Mouse (Mus musculus): ENCODE measurements around the gene Cacna2d4. TPM values are rescaled to one million over a fixed set of nuclear protein-coding genes. Genes with fewer than 3 reads are reported as not detected.

The Cacna2d4 gene
- total RNA-seq, 1 experiment, result 0.04 TPM

DNA sequence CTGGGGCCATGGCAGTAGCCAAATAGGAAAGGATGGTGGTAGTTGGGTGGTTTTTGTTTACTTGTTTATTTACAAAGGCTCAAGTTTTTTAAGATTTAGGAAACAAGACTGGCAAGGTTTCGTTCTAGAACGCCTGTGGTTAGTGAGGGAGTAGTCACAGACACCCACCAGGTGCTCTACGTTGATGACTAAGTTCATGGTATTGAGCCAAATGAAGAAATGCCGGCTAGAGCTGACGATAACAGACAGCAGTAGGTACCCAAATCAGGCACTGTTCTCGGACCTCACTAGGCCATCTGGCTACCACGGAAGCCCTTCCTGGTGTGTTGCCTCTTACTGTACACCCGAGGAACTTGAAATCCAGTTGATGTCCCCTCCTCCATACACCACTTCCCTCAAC lies 9.3 kb upstream of the Cacna2d4 start:
- Histone ChIP-seq H3K36me3 (ENCODE audit: control insufficient read depth, insufficient read depth, low read length, poor library complexity, severe bottlenecking) (no peaks in the 10 kb centered on the region), H3K9ac (ENCODE audit: insufficient read depth, low read depth, low read length, poor library complexity, severe bottlenecking) (no peak overlapping the region), H3K4me1 (ENCODE audit: control insufficient read depth in 2 of 2, insufficient read depth in 2 of 2, low read length in 2 of 2, poor library complexity in 1 of 2) (no peaks in the 10 kb centered on the region), H3K9me3 (ENCODE audit: control insufficient read depth, insufficient read depth, low read depth, low read length) (no peaks in the 10 kb centered on the region), H3K4me3 (ENCODE audit: insufficient read depth in 1 of 2, low read depth in 1 of 2, low read length in 2 of 2, poor library complexity in 1 of 2, severe bottlenecking in 1 of 2) (no peak overlapping the region), H3K27ac (ENCODE audit: insufficient read depth, low read depth, low read length, poor library complexity, severe bottlenecking) (no peak overlapping the region)
- in situ Hi-C loops (cut with MboI; ENCODE audit: low sequenced_read_pairs in 2 of 2, unreplicated experiment in 2 of 2), result loop anchor here (5.0 to 10.0 kb wide), 2 partner anchors 118 to 210 kb away; no protein-coding TSS in a partner anchor
- no peak for TF ChIP-seq ZC3H11A (IDR thresholded peaks at IDR 0.05; ENCODE audit: borderline replicate concordance, low read depth, low read length)
- no peak for TF ChIP-seq ZNF384 (IDR thresholded peaks at IDR 0.05; ENCODE audit: low read depth, low read length)
- TF ChIP-seq CHD2 (IDR thresholded peaks at IDR 0.05; ENCODE audit: low read depth, low read length), result no peak
- no peak for TF ChIP-seq HCFC1 (IDR thresholded peaks at IDR 0.05; ENCODE audit: borderline replicate concordance, insufficient read depth, low read length)
- TF ChIP-seq MAFK (IDR thresholded peaks at IDR 0.05; ENCODE audit: insufficient read depth, low read depth, low read length), result no peak
- DNase-seq (ENCODE audit: low read depth, low spot score), result no peak

DNA sequence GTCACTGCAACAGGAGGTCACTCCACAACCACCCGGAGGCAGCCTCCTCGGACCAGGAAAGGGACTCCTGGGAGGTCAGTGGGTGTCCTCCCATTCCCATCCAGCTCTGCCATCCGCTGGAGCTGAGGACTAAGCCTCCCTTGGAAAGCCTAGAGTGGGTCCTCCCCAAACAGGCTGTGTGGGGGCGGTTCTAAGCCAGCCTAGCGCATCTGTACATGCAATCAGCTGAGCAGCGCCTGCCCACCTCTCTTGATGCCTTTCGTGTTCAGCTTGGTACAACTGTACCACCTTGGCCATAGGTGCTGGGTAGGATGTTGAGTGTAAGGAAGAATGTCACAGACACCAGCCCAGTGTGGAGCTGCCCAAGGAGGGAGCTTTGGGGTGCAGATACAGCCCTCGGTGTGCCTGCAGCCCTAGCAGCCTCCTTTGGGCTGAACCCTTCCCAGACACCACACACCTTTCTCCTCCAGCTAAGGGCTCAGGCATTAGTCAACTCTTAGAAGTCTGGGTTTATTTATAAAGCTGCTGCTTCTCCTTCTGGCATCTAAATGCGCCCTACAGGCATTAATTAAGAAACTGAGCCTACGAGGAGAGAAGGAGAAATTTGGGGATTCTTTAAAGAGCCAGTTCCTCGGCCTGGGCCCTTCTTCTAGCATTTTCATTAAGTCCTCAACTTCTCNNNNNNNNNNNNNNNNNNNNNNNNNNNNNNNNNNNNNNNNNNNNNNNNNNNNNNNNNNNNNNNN lies 7.3 kb upstream of the Cacna2d4 start:
- Histone ChIP-seq H3K36me3 (ENCODE audit: control insufficient read depth, insufficient read depth, low read length, poor library complexity, severe bottlenecking) (no peaks in the 10 kb centered on the region), H3K4me1 (ENCODE audit: control insufficient read depth in 2 of 2, insufficient read depth in 2 of 2, low read length in 2 of 2, poor library complexity in 1 of 2) (no peaks in the 10 kb centered on the region), H3K9me3 (ENCODE audit: control insufficient read depth, insufficient read depth, low read depth, low read length) (no peaks in the 10 kb centered on the region), H3K27ac (ENCODE audit: insufficient read depth, low read depth, low read length, poor library complexity, severe bottlenecking) (no peak overlapping the region), H3K9ac (ENCODE audit: insufficient read depth, low read depth, low read length, poor library complexity, severe bottlenecking) (no peak overlapping the region), H3K4me3 (ENCODE audit: insufficient read depth in 1 of 2, low read depth in 1 of 2, low read length in 2 of 2, poor library complexity in 1 of 2, severe bottlenecking in 1 of 2) (no peak overlapping the region)
- no peak for TF ChIP-seq ZC3H11A (IDR thresholded peaks at IDR 0.05; ENCODE audit: borderline replicate concordance, low read depth, low read length)
- TF ChIP-seq MAFK (IDR thresholded peaks at IDR 0.05; ENCODE audit: insufficient read depth, low read depth, low read length), result no peak
- no peak for TF ChIP-seq ZNF384 (IDR thresholded peaks at IDR 0.05; ENCODE audit: low read depth, low read length)
- TF ChIP-seq CHD2 (IDR thresholded peaks at IDR 0.05; ENCODE audit: low read depth, low read length), result no peak
- no peak for TF ChIP-seq HCFC1 (IDR thresholded peaks at IDR 0.05; ENCODE audit: borderline replicate concordance, insufficient read depth, low read length)
- in situ Hi-C loops (cut with MboI; ENCODE audit: low sequenced_read_pairs in 2 of 2, unreplicated experiment in 2 of 2), result loop anchor here (5.0 to 10.0 kb wide), 2 partner anchors 116 to 208 kb away; no protein-coding TSS in a partner anchor
- no peak for DNase-seq (ENCODE audit: low read depth, low spot score)

DNA sequence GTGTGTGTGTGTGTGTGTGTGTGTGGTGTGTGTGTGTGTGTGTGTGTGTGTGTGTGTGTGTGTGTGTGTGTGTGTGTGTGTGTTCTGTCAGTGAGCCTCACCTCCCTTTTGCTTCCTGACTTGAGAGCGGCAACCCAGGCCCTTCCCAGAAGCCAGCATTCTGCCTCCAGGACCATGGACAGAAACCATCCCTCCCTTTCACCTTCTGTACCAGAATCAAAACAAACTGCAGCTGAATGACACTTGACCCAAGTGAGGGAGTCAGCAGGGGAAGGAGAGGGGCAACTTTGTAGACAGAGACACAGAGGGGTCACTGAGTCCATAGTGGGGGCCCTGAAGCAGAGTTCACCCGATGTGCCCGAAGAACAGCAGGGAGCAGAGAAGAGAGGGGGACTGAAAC lies 3.3 kb upstream of the Cacna2d4 start:
- H3K36me3 ChIP-seq (ENCODE audit: control insufficient read depth, insufficient read depth, low read length, poor library complexity, severe bottlenecking), result no peaks in the 10 kb centered on the region
- no peak for TF ChIP-seq ZC3H11A (IDR thresholded peaks at IDR 0.05; ENCODE audit: borderline replicate concordance, low read depth, low read length)
- no peak for TF ChIP-seq ZNF384 (IDR thresholded peaks at IDR 0.05; ENCODE audit: low read depth, low read length)
- no peak for TF ChIP-seq HCFC1 (IDR thresholded peaks at IDR 0.05; ENCODE audit: borderline replicate concordance, insufficient read depth, low read length)
- TF ChIP-seq MAFK (IDR thresholded peaks at IDR 0.05; ENCODE audit: insufficient read depth, low read depth, low read length), result no peak
- no peak for TF ChIP-seq CHD2 (IDR thresholded peaks at IDR 0.05; ENCODE audit: low read depth, low read length)
- no peaks in the 10 kb centered on the region for H3K9me3 ChIP-seq (ENCODE audit: control insufficient read depth, insufficient read depth, low read depth, low read length)
- no peak overlapping the region for H3K4me3 ChIP-seq (ENCODE audit: insufficient read depth in 1 of 2, low read depth in 1 of 2, low read length in 2 of 2, poor library complexity in 1 of 2, severe bottlenecking in 1 of 2)
- H3K27ac ChIP-seq (ENCODE audit: insufficient read depth, low read depth, low read length, poor library complexity, severe bottlenecking), result no peak overlapping the region
- no peak overlapping the region for H3K9ac ChIP-seq (ENCODE audit: insufficient read depth, low read depth, low read length, poor library complexity, severe bottlenecking)
- in situ Hi-C loops (cut with MboI; ENCODE audit: low sequenced_read_pairs in 2 of 2, unreplicated experiment in 2 of 2), result no loop called here
- DNase-seq (ENCODE audit: low read depth, low spot score), result peak; percentile 46
- no peaks in the 10 kb centered on the region for H3K4me1 ChIP-seq (ENCODE audit: control insufficient read depth in 2 of 2, insufficient read depth in 2 of 2, low read length in 2 of 2, poor library complexity in 1 of 2)

DNA sequence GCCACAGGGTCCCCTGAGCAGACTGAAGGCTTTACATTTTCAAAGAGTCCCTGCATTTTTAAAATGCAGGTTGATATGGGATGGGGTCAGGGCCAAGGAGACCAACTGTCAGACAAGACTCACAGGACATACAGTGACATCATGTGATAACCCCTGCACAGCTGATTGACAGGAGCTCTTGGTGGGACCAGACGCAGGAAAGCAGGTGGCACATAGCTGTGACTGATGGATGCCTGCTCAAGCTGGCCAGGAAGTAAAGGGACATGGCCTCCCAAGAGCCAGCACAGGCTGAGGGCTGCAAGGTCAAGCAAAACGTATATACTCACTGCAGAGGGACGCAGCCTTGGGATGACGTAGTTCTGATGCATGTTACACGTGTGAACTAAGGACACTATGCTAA lies 885 bp upstream of the Cacna2d4 start:
- Histone ChIP-seq H3K27ac (ENCODE audit: insufficient read depth, low read depth, low read length, poor library complexity, severe bottlenecking) (no peak overlapping the region), H3K36me3 (ENCODE audit: control insufficient read depth, insufficient read depth, low read length, poor library complexity, severe bottlenecking) (no peaks in the 10 kb centered on the region), H3K4me1 (ENCODE audit: control insufficient read depth in 2 of 2, insufficient read depth in 2 of 2, low read length in 2 of 2, poor library complexity in 1 of 2) (no peaks in the 10 kb centered on the region), H3K9ac (ENCODE audit: insufficient read depth, low read depth, low read length, poor library complexity, severe bottlenecking) (no peak overlapping the region), H3K9me3 (ENCODE audit: control insufficient read depth, insufficient read depth, low read depth, low read length) (no peaks in the 10 kb centered on the region), H3K4me3 (ENCODE audit: insufficient read depth in 1 of 2, low read depth in 1 of 2, low read length in 2 of 2, poor library complexity in 1 of 2, severe bottlenecking in 1 of 2) (no peak overlapping the region)
- no peak for TF ChIP-seq MAFK (IDR thresholded peaks at IDR 0.05; ENCODE audit: insufficient read depth, low read depth, low read length)
- in situ Hi-C loops (cut with MboI; ENCODE audit: low sequenced_read_pairs in 2 of 2, unreplicated experiment in 2 of 2), result no loop called here
- DNase-seq (ENCODE audit: low read depth, low spot score), result no peak

Measured in ES-E14 (cell line).